ENCODE assay signal across 8 mouse cellular contexts in the genomic region with DNA sequence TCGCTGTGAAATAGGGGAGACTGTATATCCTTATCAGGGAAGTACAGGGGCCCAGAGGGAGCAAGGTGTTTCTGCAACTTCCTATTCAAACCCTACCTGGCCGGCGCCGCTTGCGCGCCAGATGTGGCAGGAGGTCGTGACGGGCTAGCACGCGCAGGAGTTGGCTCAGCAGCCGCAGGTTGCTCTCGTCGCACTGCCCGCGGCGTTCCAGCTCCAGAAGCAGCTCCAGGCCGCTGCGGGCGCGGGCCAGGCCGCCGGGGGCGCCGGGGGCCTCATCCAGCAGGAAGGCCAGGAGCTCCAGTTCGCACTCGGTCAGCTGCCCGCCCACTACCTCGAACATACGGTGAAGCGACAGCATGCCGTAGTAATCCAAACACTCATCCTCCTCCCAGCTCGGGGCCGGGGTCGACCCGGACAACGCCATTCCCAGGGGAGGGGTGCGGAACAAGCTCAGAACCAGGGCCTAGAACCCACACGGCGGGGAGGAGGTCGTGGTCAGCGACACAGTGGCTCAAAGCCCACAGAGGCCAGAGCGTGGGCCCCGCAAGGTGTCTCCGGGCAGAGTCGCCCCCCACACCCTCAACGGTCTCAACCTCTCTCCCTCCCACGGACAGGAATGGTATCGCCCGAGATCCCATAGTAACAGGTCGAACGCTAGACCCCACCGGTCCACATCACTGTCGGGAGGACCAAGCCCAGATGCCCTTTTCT. TPM values are rescaled to one million over a fixed set of nuclear protein-coding genes. Genes with fewer than 3 reads are reported as not detected.
DNase-seq lines count a peak whose midpoint lies in the region; ATAC-seq and TF ChIP-seq lines count a peak whose summit lies in the region.

No protein-coding gene starts in this region.

- peak overlapping the region; percentile 69 for H3K27ac ChIP-seq in kidney, adult 2 months (ENCODE audit: insufficient read depth, low read depth, low read length)
- H3K27ac ChIP-seq in lung, embryonic 14.5 days (ENCODE audit: low read depth): peak overlapping the region; percentile 69
- peak overlapping the region; percentile 82 for H3K27ac ChIP-seq in neural tube, embryonic 15.5 days (replicated peaks)

- H3K36me3 ChIP-seq in kidney, adult 2 months (ENCODE audit: control insufficient read depth, insufficient read depth, low read length): no peaks in the 10 kb centered on the region
- peaks cover 9% of the 10 kb centered on the region for H3K36me3 ChIP-seq in lung, embryonic 14.5 days (ENCODE audit: insufficient read depth)
- peaks cover 20% of the 10 kb centered on the region for H3K36me3 ChIP-seq in neural tube, embryonic 15.5 days

- peak overlapping the region; percentile 61 for H3K9ac ChIP-seq in lung, embryonic 14.5 days
- H3K9ac ChIP-seq in neural tube, embryonic 15.5 days (replicated peaks): peak overlapping the region; percentile 82

- H3K27me3 ChIP-seq in kidney, adult 2 months (replicated peaks; ENCODE audit: control insufficient read depth, insufficient read depth, low read length): no peaks in the 10 kb centered on the region
- no peaks in the 10 kb centered on the region for H3K27me3 ChIP-seq in lung, embryonic 14.5 days (ENCODE audit: insufficient read depth, low read length)
- no peaks in the 10 kb centered on the region for H3K27me3 ChIP-seq in neural tube, embryonic 15.5 days (replicated peaks)

- H3K4me1 ChIP-seq in kidney, adult 2 months (ENCODE audit: control insufficient read depth, insufficient read depth, low read length): peaks cover 13% of the 10 kb centered on the region
- H3K4me1 ChIP-seq in lung, embryonic 14.5 days (ENCODE audit: insufficient read depth): peaks cover 11% of the 10 kb centered on the region
- peaks cover 43% of the 10 kb centered on the region for H3K4me1 ChIP-seq in neural tube, embryonic 15.5 days

- H3K4me2 ChIP-seq in lung, embryonic 14.5 days: peak overlapping the region; percentile 71
- H3K4me2 ChIP-seq in neural tube, embryonic 15.5 days: peak overlapping the region; percentile 98

- H3K4me3 ChIP-seq in kidney, adult 2 months (ENCODE audit: insufficient read depth, low read depth, low read length): peak overlapping the region; percentile 86
- peak overlapping the region; percentile 65 for H3K4me3 ChIP-seq in lung, embryonic 14.5 days (ENCODE audit: low read depth, low read length)
- peak overlapping the region; percentile 57 for H3K4me3 ChIP-seq in neural tube, embryonic 15.5 days (replicated peaks)

- TF ChIP-seq CTCF in kidney, adult 2 months (conservative IDR thresholded peaks at IDR 0.05; ENCODE audit: insufficient read depth, insufficient read length, low read depth, low read length): 0 out of 2 replicates have a peak, but pooled peaks have one; percentile 7
- peak; percentile 42; the same call in 1 of the 2 replicates for TF ChIP-seq CTCF in lung, embryonic 14.5 days (IDR thresholded peaks at IDR 0.05; ENCODE audit: low read depth)

- peak; percentile 51 to 55 for DNase-seq in layer of hippocampus, postnatal 14 days (ENCODE audit: low spot score in 2 of 2)
- DNase-seq in layer of hippocampus, adult 8-10 months (ENCODE audit: low spot score in 2 of 2): no peak
- DNase-seq in cerebellum, adult 9-10 months: peak; percentile 60
- peak; percentile 69 for DNase-seq in forelimb bud, embryonic 11.5 days (ENCODE audit: low read depth, low spot score)
- DNase-seq in kidney, adult 2 months: peak; percentile 51
- DNase-seq in lung, embryonic 14.5 days: peak; percentile 62
- peak; percentile 54 to 64 for DNase-seq in thymus, postnatal 10 days (ENCODE audit: low spot score in 2 of 2)

- peak; percentile 7 for ATAC-seq in lung, embryonic 14.5 days (ENCODE audit: insufficient read depth)
- peak; percentile 49 for ATAC-seq in neural tube, embryonic 15.5 days (ENCODE audit: low FRiP score)

- H3K9me3 ChIP-seq in lung, embryonic 14.5 days (ENCODE audit: low read depth, low read length): no peaks in the 10 kb centered on the region
- H3K9me3 ChIP-seq in neural tube, embryonic 15.5 days (replicated peaks): no peaks in the 10 kb centered on the region

- TF ChIP-seq POLR2A in kidney, adult 2 months (IDR thresholded peaks at IDR 0.05; ENCODE audit: low read depth, low read length): no peak

- WGBS in kidney, adult 2 months: 3% methylated on average over 53 of the region's 53 CpGs
- under 1% methylated on average over 53 of the region's 53 CpGs for WGBS in lung, embryonic 14.5 days
- under 1% methylated on average over 53 of the region's 53 CpGs for WGBS in neural tube, embryonic 15.5 days

RNA-seq across cellular contexts. Expression of a gene that starts 1.6 kb away (rescaled TPM):
- 10 to 100 TPM; 24.9 to 25.6 TPM for total RNA-seq in layer of hippocampus, postnatal 14 days (2021)
- total RNA-seq in layer of hippocampus, adult 8-10 months (2022): 10 to 100 TPM; 22.0 to 28.9 (median 26.5) TPM
- 34.8 and 43.7 TPM in 2 replicates for polyA plus RNA-seq in kidney, adult 2 months (2012; rRNA removed)
- 5.2 and 6.7 TPM in 2 replicates for polyA plus RNA-seq in lung, embryonic 14.5 days (2014; fragmentation: Nextera tagmentation; extraction: Ambion mirVana)
- polyA plus RNA-seq in neural tube, embryonic 15.5 days (2015; fragmentation: Nextera tagmentation; extraction: Ambion mirVana): 16.7 and 17.7 TPM in 2 replicates

RNA-seq across cellular contexts. Expression of a gene that starts 2.4 kb away (rescaled TPM):
- 10 to 100 TPM in 1 of 2 experiments, 1 to 10 TPM in 1; 9.0 to 10.2 TPM for total RNA-seq in layer of hippocampus, postnatal 14 days (2021)
- 10 to 100 TPM; 11.2 to 12.5 (median 11.7) TPM for total RNA-seq in layer of hippocampus, adult 8-10 months (2022)
- 8.9 and 10.8 TPM in 2 replicates for polyA plus RNA-seq in kidney, adult 2 months (2012; rRNA removed)
- polyA plus RNA-seq in lung, embryonic 14.5 days (2014; fragmentation: Nextera tagmentation; extraction: Ambion mirVana): 3.5 and 3.8 TPM in 2 replicates
- 1.7 and 2.3 TPM in 2 replicates for polyA plus RNA-seq in neural tube, embryonic 15.5 days (2015; fragmentation: Nextera tagmentation; extraction: Ambion mirVana)

RNA-seq across cellular contexts. Expression of a gene that starts 18.8 kb away (rescaled TPM):
- total RNA-seq in layer of hippocampus, postnatal 14 days (2021): 100 to 1,000 TPM; 184 to 190 TPM
- 100 to 1,000 TPM; 198 to 216 (median 204) TPM for total RNA-seq in layer of hippocampus, adult 8-10 months (2022)
- 127 and 128 TPM in 2 replicates for polyA plus RNA-seq in kidney, adult 2 months (2012; rRNA removed)
- 14.6 and 14.9 TPM in 2 replicates for polyA plus RNA-seq in lung, embryonic 14.5 days (2014; fragmentation: Nextera tagmentation; extraction: Ambion mirVana)
- 16.0 and 16.3 TPM in 2 replicates for polyA plus RNA-seq in neural tube, embryonic 15.5 days (2015; fragmentation: Nextera tagmentation; extraction: Ambion mirVana)

RNA-seq across cellular contexts. Expression of a gene that starts 31.7 kb away (rescaled TPM):
- total RNA-seq in layer of hippocampus, postnatal 14 days (2021): 10 to 100 TPM; 41.0 to 47.2 TPM
- total RNA-seq in layer of hippocampus, adult 8-10 months (2022): 10 to 100 TPM; 39.0 to 61.0 (median 49.4) TPM
- 37.0 and 46.2 TPM in 2 replicates for polyA plus RNA-seq in kidney, adult 2 months (2012; rRNA removed)
- 24.5 and 26.6 TPM in 2 replicates for polyA plus RNA-seq in lung, embryonic 14.5 days (2014; fragmentation: Nextera tagmentation; extraction: Ambion mirVana)
- 3.7 and 6.5 TPM in 2 replicates for polyA plus RNA-seq in neural tube, embryonic 15.5 days (2015; fragmentation: Nextera tagmentation; extraction: Ambion mirVana)

RNA-seq across cellular contexts. Expression of a gene that starts 39.3 kb away (rescaled TPM):
- total RNA-seq in layer of hippocampus, postnatal 14 days (2021): 10 to 100 TPM; 10.1 to 11.4 TPM
- 10 to 100 TPM in 3 of 4 experiments, 1 to 10 TPM in 1; 8.9 to 14.3 (median 11.7) TPM for total RNA-seq in layer of hippocampus, adult 8-10 months (2022)
- 1.1 and 2.6 TPM in 2 replicates for polyA plus RNA-seq in kidney, adult 2 months (2012; rRNA removed)
- polyA plus RNA-seq in lung, embryonic 14.5 days (2014; fragmentation: Nextera tagmentation; extraction: Ambion mirVana): 0.28 and 0.42 TPM in 2 replicates
- 19.5 and 24.1 TPM in 2 replicates for polyA plus RNA-seq in neural tube, embryonic 15.5 days (2015; fragmentation: Nextera tagmentation; extraction: Ambion mirVana)

Comparison
In these comparisons a context has a peak if more than half of its experiments do, and no peak if none do; other contexts are left out.
1. DNase-seq: peak in layer of hippocampus, postnatal 14 days (2 of 2), cerebellum, adult 9-10 months (single experiment), forelimb bud, embryonic 11.5 days (single experiment), kidney, adult 2 months (single experiment), lung, embryonic 14.5 days (single experiment) and thymus, postnatal 10 days (2 of 2); none in layer of hippocampus, adult 8-10 months (0 of 2).
2. Peak in every context shown above with its lines, with median percentiles within 50 percentile points of each other: H3K27ac ChIP-seq and H3K4me3 ChIP-seq.